Mouse (Mus musculus) adrenal gland, adult (tissue): Measurements from ENCODE around the gene Pigg.

Source experiments
- DNase-seq, 2 experiments: peaks; one replicate each; pipeline ENCODE4 v3.0.0; 2022 to 2023; ENCODE audit warnings: low spot score in 1 of 2; ENCODE audit not compliant: inconsistent age in 2 of 2

The Pigg gene

GRCm38 (mm10) chr5:108354056-108354455 lies 41.6 kb downstream of the Pigg start:
- DNase-seq, result no peak

- no peak for DNase-seq
Measured at GRCm38 (mm10) chr5:108357862-108358261, 45.5 kb downstream of the Pigg start.

GRCm38 (mm10) chr5:108359491-108359890 lies 47.1 kb downstream of the Pigg start:
- DNase-seq, result no peak

- no peak for DNase-seq
Measured at GRCm38 (mm10) chr5:108360211-108360610, 47.8 kb downstream of the Pigg start.

GRCm38 (mm10) chr5:108362330-108362729 lies 49.9 kb downstream of the Pigg start:
- no peak for DNase-seq

GRCm38 (mm10) chr5:108366328-108366983 lies 54.0 kb downstream of the Pigg start:
- no peak for DNase-seq

- DNase-seq, result peak; percentile 59 to 90
Measured at GRCm38 (mm10) chr5:108366984-108367841, 54.8 kb downstream of the Pigg start.

- DNase-seq, result peak; percentile 10 to 57
Measured at GRCm38 (mm10) chr5:108367871-108368332, 55.5 kb downstream of the Pigg start, which contains the start of gene Gm42517. Gene Gm42517 (minus strand): TSS chr5:108367922.

- no peak for DNase-seq
Measured at GRCm38 (mm10) chr5:108368446-108368845, 56.0 kb downstream of the Pigg start.

GRCm38 (mm10) chr5:108368851-108369621 lies 56.6 kb downstream of the Pigg start:
- DNase-seq, result peak; percentile 59 to 83

- DNase-seq, result no peak
Measured at GRCm38 (mm10) chr5:108369964-108370363, 57.6 kb downstream of the Pigg start.

GRCm38 (mm10) chr5:108374079-108374478 lies 61.7 kb downstream of the Pigg start:
- DNase-seq, result peak in 1 of 2 experiments; percentile 44

GRCm38 (mm10) chr5:108376059-108376458 lies 63.6 kb downstream of the Pigg start:
- no peak for DNase-seq

- DNase-seq, result no peak
Measured at GRCm38 (mm10) chr5:108378346-108378745, 65.9 kb downstream of the Pigg start.

GRCm38 (mm10) chr5:108385632-108386031 lies 73.2 kb downstream of the Pigg start:
- DNase-seq, result no peak

GRCm38 (mm10) chr5:108386449-108386848 lies 74.0 kb downstream of the Pigg start:
- no peak for DNase-seq

GRCm38 (mm10) chr5:108388201-108388600 lies 75.8 kb downstream of the Pigg start, which contains the start of gene Pde6b:
Gene Pde6b (plus strand): TSS chr5:108388391.
- DNase-seq, result no peak

GRCm38 (mm10) chr5:108389744-108390143 lies 77.3 kb downstream of the Pigg start:
- no peak for DNase-seq
